Mouse (Mus musculus): ENCODE measurements around the gene Phlda3.
A peak's percentile ranks its signal among the peaks of the same experiment; 100 is the strongest.

Gene Phlda3

DNA sequence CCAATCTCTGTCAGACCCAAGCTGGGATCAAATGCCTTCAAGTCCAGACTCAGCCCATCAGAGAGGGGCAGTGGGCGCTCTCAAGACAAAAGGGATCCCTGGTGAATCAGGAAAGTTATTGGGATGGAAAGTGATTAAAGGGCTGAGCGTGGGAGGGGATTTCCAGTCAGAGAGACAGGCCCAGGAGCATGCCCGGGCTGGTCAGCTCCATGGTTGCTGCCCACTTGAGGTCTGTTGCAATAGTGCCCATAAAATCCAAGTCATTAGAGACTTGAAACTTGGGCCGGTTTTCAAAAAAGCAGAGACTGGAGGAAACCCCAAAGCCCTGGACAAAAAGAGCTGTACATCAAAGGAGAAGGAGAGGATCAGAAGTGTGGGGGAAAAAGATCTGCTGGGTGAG, 6.2 kb upstream of the Phlda3 start:
- DNase-seq (ENCODE audit: low read depth, low spot score), result no peak

GRCm38 (mm10) chr1:135760216-135760615, 5.7 kb upstream of the Phlda3 start:
- no peak for DNase-seq (ENCODE audit: low read depth, low spot score)

DNA sequence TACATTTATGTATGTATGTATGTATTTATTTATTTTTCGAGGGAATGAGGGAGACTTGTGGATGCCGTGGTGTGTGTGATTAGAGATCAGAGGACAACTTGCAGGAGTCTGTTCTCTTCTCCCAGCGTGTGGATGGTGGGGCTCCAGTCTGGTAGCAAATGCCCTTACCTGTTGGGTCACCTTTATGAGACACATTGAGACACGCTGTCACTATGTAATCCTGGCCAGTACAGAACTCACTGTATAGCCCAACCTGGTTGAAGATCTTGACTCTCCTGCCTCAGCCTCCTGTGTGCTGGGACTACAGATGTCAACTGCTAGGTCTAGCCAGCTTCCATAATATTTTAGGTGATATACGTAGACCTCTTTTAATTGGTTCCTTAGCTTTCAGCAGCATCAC, 4.2 kb upstream of the Phlda3 start:
- DNase-seq (ENCODE audit: low read depth, low spot score), result no peak

DNA sequence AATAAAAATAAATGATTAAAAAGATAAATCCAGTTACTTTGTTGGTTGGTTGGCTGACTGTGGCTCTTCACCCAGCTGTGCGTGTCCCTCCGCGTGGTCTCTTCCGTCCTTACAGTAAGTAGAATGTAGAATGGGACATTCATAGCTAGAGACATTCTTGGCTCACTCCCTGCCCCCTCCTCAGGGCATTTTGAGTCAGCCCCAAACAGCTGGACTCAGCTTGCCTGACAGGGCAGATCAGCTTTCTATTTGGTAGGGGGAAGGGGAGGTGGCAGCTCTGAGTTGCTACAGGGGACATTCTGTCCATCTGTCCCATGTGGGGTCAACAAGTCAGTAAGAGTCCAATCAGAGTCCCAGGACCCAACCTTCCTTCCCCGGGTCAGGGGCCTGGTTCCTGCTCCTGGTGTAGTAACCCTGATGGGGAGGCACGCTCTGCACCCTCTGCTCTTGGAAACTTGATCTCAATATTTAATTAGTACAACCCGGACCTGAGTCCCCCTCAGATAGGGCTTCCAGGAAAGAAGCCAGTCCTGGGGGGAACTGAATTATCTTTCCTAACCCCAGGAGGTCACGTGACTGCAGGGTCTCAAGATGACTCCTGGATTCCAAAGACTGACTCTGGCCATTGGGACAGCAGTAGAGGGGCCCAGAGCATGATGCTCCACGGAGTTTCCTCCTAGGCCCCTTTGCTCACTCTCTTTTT, 2.3 kb upstream of the Phlda3 start:
- DNase-seq (ENCODE audit: low read depth, low spot score), result peak; percentile 71

GRCm38 (mm10) chr1:135764206-135764528, 1.8 kb upstream of the Phlda3 start:
- DNase-seq (ENCODE audit: low read depth, low spot score), result no peak

- no peak for DNase-seq (ENCODE audit: low read depth, low spot score)
These were observed 830 bp downstream of the Phlda3 start for GRCm38 (mm10) chr1:135766592-135767306.

- peak; percentile 90 for DNase-seq (ENCODE audit: low read depth, low spot score)
These were observed 1.5 kb downstream of the Phlda3 start for GRCm38 (mm10) chr1:135767324-135767890.

DNA sequence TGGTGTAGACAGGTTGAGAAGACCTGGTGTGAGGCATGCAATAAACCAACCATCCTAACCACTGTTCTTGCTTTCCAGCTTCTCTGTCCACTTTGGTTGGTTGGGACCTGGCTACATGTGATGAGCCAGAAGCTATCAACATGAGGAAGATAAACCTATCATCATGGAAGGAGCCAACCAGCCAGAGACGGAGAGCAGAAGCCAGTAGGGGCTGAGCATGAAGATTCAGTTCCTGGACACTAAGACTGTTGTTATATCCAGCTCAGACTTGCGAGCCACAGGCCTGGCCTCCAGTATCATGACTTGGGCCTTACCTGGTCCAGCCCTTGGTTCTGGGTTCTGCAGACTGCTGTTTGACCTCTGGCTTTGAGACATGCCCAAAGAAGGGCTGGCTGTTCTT, 2.5 kb downstream of the Phlda3 start:
- peak; percentile 61 for DNase-seq (ENCODE audit: low read depth, low spot score)

GRCm38 (mm10) chr1:135770237-135770636, 4.3 kb downstream of the Phlda3 start:
- peak; percentile 50 for DNase-seq (ENCODE audit: low read depth, low spot score)

DNA sequence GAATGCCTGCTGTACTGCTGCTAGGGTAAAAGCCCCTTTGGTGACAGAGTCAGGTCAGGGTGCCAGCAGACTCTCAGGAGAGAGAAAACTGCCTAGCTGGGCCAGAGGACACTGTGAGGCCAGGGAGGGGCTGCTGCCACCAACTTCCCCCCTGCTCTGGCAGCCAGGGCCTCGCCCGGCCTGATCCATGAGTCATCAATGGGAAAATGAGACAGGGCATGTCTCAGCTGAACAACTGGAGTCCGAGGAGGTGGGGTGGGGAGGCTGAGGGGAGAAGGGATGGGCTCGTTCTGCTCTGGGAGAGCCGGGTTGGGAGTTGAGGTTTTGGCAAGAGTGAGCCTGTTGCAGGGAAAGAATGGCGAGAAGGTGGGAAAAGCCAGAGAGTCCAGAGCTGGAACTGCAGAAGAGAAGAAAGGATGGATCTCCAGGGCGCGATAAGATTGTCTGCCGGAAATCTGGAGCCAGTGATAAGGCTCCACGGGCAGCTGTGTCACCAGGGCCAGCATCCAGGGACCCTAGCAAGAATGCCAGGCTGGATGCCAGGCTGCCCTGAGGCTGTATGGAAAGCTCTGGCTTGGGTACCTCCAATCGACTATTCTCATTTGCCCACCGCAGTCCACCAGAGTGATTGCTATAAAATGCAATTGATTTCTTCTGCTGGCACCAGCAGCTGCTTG, 5.1 kb downstream of the Phlda3 start:
- DNase-seq (ENCODE audit: low read depth, low spot score), result peak; percentile 84

DNA sequence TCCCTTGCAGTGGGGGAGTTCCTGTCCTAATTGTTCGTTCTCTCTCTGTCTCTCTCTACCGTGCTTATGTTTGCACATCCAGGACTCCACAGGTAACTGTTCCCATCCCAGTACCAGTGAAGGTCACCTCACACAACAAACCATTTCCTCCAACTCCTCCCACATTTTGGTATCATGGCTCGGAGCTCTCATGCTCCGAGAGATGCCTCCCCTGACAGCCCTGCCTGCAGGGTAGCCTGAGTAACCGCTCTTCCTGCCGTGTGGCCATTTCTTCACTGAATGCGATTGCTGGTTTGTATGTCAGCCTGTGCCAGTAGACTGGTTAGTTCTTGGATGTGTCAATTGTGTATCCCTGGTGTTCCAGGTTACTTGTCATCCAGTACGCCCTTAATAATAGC, 5.7 kb downstream of the Phlda3 start:
- DNase-seq (ENCODE audit: low read depth, low spot score), result no peak

DNA sequence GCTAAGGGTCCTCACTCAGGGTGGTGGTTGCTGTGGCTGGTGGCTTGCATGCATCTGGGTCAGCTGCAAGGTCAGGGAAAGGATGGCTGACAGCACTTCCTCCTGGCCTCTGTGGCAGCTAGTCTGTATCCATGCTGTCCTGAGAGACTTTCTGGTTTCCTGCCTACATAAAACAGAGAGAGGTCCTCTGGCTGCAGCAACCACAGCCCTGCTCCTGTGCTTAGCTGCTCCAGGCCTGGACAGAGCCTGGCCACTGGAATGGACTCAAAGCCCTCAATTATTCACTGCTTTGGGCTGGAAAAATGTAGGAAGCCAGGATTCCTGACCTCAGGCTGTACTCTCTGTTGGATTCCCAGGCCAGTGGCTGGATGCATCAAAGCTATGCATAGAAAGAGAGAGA, 10.7 kb downstream of the Phlda3 start:
- peak; percentile 55 for DNase-seq (ENCODE audit: low read depth, low spot score)

GRCm38 (mm10) chr1:135777046-135777445, 11.1 kb downstream of the Phlda3 start:
- peak; percentile 92 for DNase-seq (ENCODE audit: low read depth, low spot score)

GRCm38 (mm10) chr1:135778780-135779535, 13.0 kb downstream of the Phlda3 start, which contains the start of gene Tnni1:
TSS of gene Tnni1 (plus strand) at chr1:135779434.
- DNase-seq (ENCODE audit: low read depth, low spot score), result peak; percentile 60

- no peak for DNase-seq (ENCODE audit: low read depth, low spot score)
These were observed 14.7 kb downstream of the Phlda3 start for GRCm38 (mm10) chr1:135780649-135781048.

DNA sequence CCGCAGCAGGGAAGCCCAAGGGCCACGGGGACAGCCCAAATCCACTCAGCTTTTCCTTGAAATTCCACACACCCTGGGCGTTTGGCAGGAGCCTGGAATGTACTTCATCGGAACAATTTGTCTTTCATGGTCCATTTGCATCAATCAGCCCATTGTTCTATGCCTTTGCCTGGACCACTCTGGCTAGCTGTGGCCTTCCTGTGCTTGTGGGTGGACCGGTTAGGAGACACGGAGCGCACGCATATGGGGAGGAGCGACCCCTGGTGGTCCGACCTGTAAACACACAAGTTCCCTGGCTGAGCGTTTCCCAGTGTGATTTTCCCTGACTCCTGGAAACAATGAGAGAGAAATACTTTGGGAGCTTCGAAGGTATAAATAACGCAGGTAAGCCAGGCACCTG, 15.3 kb downstream of the Phlda3 start:
- peak; percentile 80 for DNase-seq (ENCODE audit: low read depth, low spot score)

- no peak for DNase-seq (ENCODE audit: low read depth, low spot score)
These were observed 16.9 kb downstream of the Phlda3 start for GRCm38 (mm10) chr1:135782816-135783215.

DNA sequence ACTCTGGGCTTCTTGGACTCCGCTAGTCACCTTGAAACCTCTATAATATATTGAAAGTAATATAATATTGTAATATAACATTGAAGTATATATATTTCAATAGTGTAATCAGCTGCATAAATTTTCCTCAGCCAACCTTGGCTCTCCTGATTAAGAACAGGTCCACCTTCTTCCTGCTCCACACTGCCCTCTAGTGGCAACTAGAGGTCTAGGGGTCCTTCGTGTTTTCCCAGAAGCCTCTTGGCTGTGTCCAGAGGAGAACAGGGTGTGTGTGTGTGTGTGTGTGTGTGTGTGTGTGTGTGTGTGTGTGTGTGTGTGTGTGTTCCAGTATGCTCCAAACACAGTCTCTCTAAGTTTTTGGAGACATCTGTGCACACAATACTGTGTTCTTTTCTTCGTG, 21.9 kb downstream of the Phlda3 start:
- peak; percentile 77 for DNase-seq (ENCODE audit: low read depth, low spot score)

DNA sequence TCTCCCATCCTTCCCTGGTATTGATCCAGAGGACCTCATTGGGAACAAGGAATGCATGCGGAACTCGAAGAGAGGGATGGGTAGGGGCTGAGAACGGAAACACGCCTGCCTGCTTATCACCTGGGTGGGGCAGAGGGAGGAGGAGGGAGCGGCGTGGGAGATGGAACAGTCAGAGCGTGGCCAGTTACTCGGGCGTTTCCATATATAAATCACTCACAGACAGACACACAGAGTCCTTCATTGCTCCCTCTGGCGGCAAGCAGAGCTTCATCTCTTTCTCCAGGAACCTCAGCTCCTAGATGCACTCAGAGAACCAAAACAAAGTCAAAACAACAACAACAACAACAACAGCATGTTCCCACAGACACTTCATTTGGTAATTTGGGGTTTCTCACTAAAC, 22.8 kb downstream of the Phlda3 start:
- no peak for DNase-seq (ENCODE audit: low read depth, low spot score)

DNA sequence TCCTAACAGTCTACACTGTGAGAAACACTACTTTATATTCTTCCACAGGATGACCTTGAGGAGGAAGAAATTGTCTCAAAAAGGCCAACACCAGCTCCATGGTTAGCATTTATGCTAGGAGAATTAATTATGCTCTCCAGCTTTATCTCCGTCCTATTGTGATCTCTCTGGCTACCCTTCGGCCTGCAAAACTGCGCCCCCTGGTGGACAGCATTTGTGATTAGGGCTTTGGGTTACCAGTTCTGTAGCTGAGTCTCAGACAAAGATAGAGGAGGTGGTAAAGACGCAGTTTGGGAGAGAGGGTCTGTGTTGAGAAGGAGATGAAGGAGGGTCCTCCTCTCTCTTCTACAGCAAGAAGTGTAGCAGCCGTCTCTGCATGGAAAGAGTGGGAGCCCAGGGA, 23.9 kb downstream of the Phlda3 start:
- DNase-seq (ENCODE audit: low read depth, low spot score), result peak; percentile 58

DNA sequence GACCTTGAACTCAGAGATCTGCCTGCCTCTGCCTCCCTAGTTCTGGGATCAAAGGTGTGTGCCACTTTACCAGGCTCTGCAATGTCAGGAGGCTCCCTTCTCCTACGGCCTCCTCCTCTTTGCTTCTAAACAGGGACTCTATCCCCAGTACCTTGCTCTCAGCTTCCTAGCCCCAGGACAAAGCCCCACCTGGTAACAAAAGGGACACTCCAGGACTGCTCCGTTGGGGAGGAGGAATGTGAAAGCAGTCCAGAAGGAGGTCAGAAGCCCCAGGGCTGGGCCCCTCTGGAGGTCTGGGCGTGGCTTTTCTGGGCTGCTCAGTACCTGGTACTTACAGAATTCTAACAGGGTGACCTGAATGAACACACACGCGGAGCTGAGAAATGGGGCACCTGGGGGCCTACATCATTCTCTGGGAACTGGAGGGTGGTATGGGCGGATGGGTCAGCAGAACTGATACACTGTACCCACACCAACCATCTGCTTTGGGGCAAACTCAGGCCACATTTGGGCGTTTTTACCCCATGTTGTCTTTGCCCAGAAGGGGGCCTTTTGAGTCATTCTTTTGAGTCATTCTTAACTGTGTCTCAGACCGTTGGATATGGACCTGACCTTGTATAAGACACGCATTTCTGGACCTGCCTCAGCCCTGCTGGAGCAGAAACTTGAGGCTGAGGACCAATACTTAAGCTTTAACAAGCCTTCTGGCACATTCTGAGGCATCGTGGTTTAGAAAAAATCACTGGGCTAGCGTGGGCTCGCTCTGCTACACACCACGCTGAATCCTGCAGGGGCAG, 26.4 kb downstream of the Phlda3 start:
- no peak for DNase-seq (ENCODE audit: low read depth, low spot score)
